Mouse (Mus musculus) MEL (cell line): ENCODE results near the gene Adcy1. TPM values are rescaled to one million over a fixed set of nuclear protein-coding genes. Genes with fewer than 3 reads are reported as not detected.

Experiments used
- DNase-seq: peaks from one replicate; pipeline ENCODE4 v3.0.0; 2011; ENCODE audit warnings: low read depth, low spot score
- H3K27ac ChIP-seq: 2 replicates; pipeline ENCODE4 v1.5.1; 2012; ENCODE audit warnings: low read depth, mild to moderate bottlenecking, control low read depth, low read length, moderate library complexity; ENCODE audit not compliant: control insufficient read depth
- H3K27me3 ChIP-seq, 2 experiments: fragments of 150-350 bp in 1 of 2; sonication (generic) in 1 of 2; 2 replicates each; pipeline ENCODE4 v1.6.1; 2012; ENCODE audit warnings: low read length in 2 of 2, mild to moderate bottlenecking in 2 of 2, improper control_type of control experiment in 1 of 2, moderate library complexity in 1 of 2; ENCODE audit not compliant: insufficient read depth in 2 of 2, control insufficient read depth in 1 of 2
- H3K36me3 ChIP-seq, 2 experiments: 2 replicates each; pipeline ENCODE4 v1.6.1; 2012 to 2014; ENCODE audit warnings: low read length in 2 of 2, improper control_type of control experiment in 1 of 2, inconsistent platforms in 1 of 2, mild to moderate bottlenecking in 1 of 2; ENCODE audit not compliant: insufficient read depth in 2 of 2, control insufficient read depth in 1 of 2
- H3K4me1 ChIP-seq, 2 experiments: fragments of 150-350 bp in 1 of 2; sonication (generic) in 1 of 2; 2 replicates each; pipeline ENCODE4 v1.6.1; 2012; ENCODE audit warnings: low read length in 2 of 2, improper control_type of control experiment in 1 of 2, mild to moderate bottlenecking in 1 of 2; ENCODE audit not compliant: insufficient read depth in 2 of 2, control insufficient read depth in 1 of 2
- H3K4me3 ChIP-seq, 2 experiments: fragments of 150-350 bp in 1 of 2; sonication (generic) in 1 of 2; 2 replicates each; pipeline ENCODE4 v1.5.1; 2012; ENCODE audit warnings: low read depth in 2 of 2, low read length in 2 of 2, mild to moderate bottlenecking in 2 of 2, moderate library complexity in 2 of 2, control low read depth in 1 of 2, improper control_type of control experiment in 1 of 2; ENCODE audit not compliant: control insufficient read depth in 1 of 2, insufficient read depth in 1 of 2
- H3K79me2 ChIP-seq: 2 replicates; pipeline ENCODE4 v1.6.1; 2012; ENCODE audit warnings: mild to moderate bottlenecking, low read length, moderate library complexity; ENCODE audit not compliant: control insufficient read depth, poor library complexity, insufficient read depth
- H3K9ac ChIP-seq: 2 replicates; pipeline ENCODE4 v1.6.1; 2012; ENCODE audit warnings: low read depth, mild to moderate bottlenecking, control low read depth, low read length, moderate library complexity; ENCODE audit not compliant: control insufficient read depth, poor library complexity, severe bottlenecking
- H3K9me3 ChIP-seq: fragments of 150-350 bp; sonication (generic); replicated peaks from 2 replicates; pipeline ENCODE4 v1.6.1; 2012; ENCODE audit warnings: mild to moderate bottlenecking, low read length, improper control_type of control experiment, moderate library complexity; ENCODE audit not compliant: insufficient read depth
- CHD1 ChIP-seq: IDR thresholded peaks from 2 replicates; pipeline ENCODE4 v1.6.1; 2012; ENCODE audit warnings: low read depth, mild to moderate bottlenecking, inconsistent platforms, low read length, improper control_type of control experiment
- CTCF ChIP-seq, 3 experiments: IDR thresholded peaks in 2 of 3; conservative IDR thresholded peaks in 1 of 3; 2 replicates each; pipeline ENCODE4 v1.5.1; 2011 to 2012; ENCODE audit warnings: low read length in 3 of 3, low read depth in 2 of 3, mild to moderate bottlenecking in 2 of 3, improper control_type of control experiment in 1 of 3, inconsistent platforms in 1 of 3, mixed read lengths in 1 of 3, moderate library complexity in 1 of 3; ENCODE audit not compliant: control insufficient read depth in 1 of 3, insufficient read depth in 1 of 3, poor library complexity in 1 of 3, severe bottlenecking in 1 of 3
- GATA1 ChIP-seq: IDR thresholded peaks from 2 replicates; pipeline ENCODE4 v1.6.1; 2011; ENCODE audit warnings: low read depth, low read length, improper control_type of control experiment
- HCFC1 ChIP-seq: IDR thresholded peaks from 2 replicates; pipeline ENCODE4 v1.6.1; 2012; ENCODE audit warnings: low read depth, mild to moderate bottlenecking, inconsistent platforms, low read length, improper control_type of control experiment, moderate library complexity
- MAFK ChIP-seq: IDR thresholded peaks from 2 replicates; pipeline ENCODE4 v1.6.1; 2011; ENCODE audit warnings: low read depth, mild to moderate bottlenecking, low read length, improper control_type of control experiment, borderline replicate concordance
- MAZ ChIP-seq: IDR thresholded peaks from 2 replicates; pipeline ENCODE4 v1.6.1; 2012; ENCODE audit warnings: low read depth, mild to moderate bottlenecking, inconsistent platforms, low read length, improper control_type of control experiment
- MEF2A ChIP-seq: IDR thresholded peaks from 2 replicates; pipeline ENCODE4 v1.6.1; 2014; ENCODE audit warnings: low read depth, mild to moderate bottlenecking, inconsistent platforms, low read length, improper control_type of control experiment; ENCODE audit not compliant: poor library complexity, insufficient replicate concordance, severe bottlenecking; ENCODE audit errors: extremely low read depth
- MYB ChIP-seq: IDR thresholded peaks from 2 replicates; pipeline ENCODE4 v1.6.1; 2011; ENCODE audit warnings: mild to moderate bottlenecking, low read depth, low read length, improper control_type of control experiment
- MYC ChIP-seq: IDR thresholded peaks from 2 replicates; pipeline ENCODE4 v1.6.1; 2011; ENCODE audit warnings: low read depth, mild to moderate bottlenecking, low read length, improper control_type of control experiment, moderate library complexity
- NELFE ChIP-seq: IDR thresholded peaks from 2 replicates; pipeline ENCODE4 v1.6.1; 2011; ENCODE audit warnings: low read depth, low read length, improper control_type of control experiment
- POLR2AphosphoS2 ChIP-seq: IDR thresholded peaks from 2 replicates; pipeline ENCODE4 v1.6.1; 2011; ENCODE audit warnings: low read length, improper control_type of control experiment
- POLR2AphosphoS5 ChIP-seq: IDR thresholded peaks from 2 replicates; pipeline ENCODE4 v1.6.1; 2012; ENCODE audit warnings: low read depth, borderline replicate concordance, mild to moderate bottlenecking, inconsistent platforms, low read length, moderate library complexity, mixed read lengths
- RCOR1 ChIP-seq: IDR thresholded peaks from 2 replicates; pipeline ENCODE4 v1.6.1; 2012; ENCODE audit warnings: low read depth, mild to moderate bottlenecking, inconsistent platforms, low read length, improper control_type of control experiment
- TAL1 ChIP-seq: IDR thresholded peaks from 2 replicates; pipeline ENCODE4 v1.6.1; 2012; ENCODE audit warnings: mild to moderate bottlenecking, inconsistent platforms, low read length, moderate library complexity, mixed read lengths
- TCF12 ChIP-seq: IDR thresholded peaks from 2 replicates; pipeline ENCODE4 v1.6.1; 2014; ENCODE audit warnings: low read depth, mild to moderate bottlenecking, inconsistent platforms, low read length, improper control_type of control experiment, moderate library complexity
- UBTF ChIP-seq: IDR thresholded peaks from 2 replicates; pipeline ENCODE4 v1.6.1; 2012; ENCODE audit warnings: low read depth, mild to moderate bottlenecking, inconsistent platforms, low read length, improper control_type of control experiment, moderate library complexity, borderline replicate concordance; ENCODE audit not compliant: insufficient read depth
- ZKSCAN1 ChIP-seq: IDR thresholded peaks from 2 replicates; pipeline ENCODE4 v1.6.1; 2012; ENCODE audit warnings: low read depth, mild to moderate bottlenecking, inconsistent platforms, low read length, improper control_type of control experiment, moderate library complexity
- polyA plus RNA-seq, 2 experiments: library from polyadenylated mRNA; stranded (reverse) in 1 of 2; unstranded in 1 of 2; fragments of >175 nt in 1 of 2; fragments of >200 nt in 1 of 2; gene quantifications; 2 replicates each; pipeline versions ENCODE4 v1.2.1 to v1.2.4; 2012; ENCODE audit warnings: low replicate concordance in 2 of 2, low read depth in 1 of 2; ENCODE audit not compliant: insufficient read length in 2 of 2, insufficient read depth in 1 of 2, missing spikeins in 1 of 2
- total RNA-seq: library from RNA; depleted of rRNA; stranded (reverse); fragments of 300-350 nt; gene quantifications from 2 replicates; pipeline ENCODE4 v1.2.3, GENCODE M21; 2012

Gene Adcy1
- total and polyA plus RNA-seq, 3 experiments = under 0.01 TPM; not detected in 2

GRCm38 (mm10) chr11:7193134-7193533 lies 129.8 kb downstream of the Adcy1 start:
- H3K27me3 ChIP-seq = no peaks in the 10 kb centered on the region
- DNase-seq = no peak
- no peaks in the 10 kb centered on the region for H3K79me2 ChIP-seq
- H3K9ac ChIP-seq = no peak overlapping the region
- TF ChIP-seq CHD1 (no peak), MAFK (no peak), NELFE (no peak), TAL1 (no peak), TCF12 (no peak), HCFC1 (no peak), MYB (no peak), POLR2AphosphoS2 (no peak), MAZ (no peak), RCOR1 (no peak), POLR2AphosphoS5 (no peak), MYC (no peak)
- no peak overlapping the region for H3K27ac ChIP-seq
- H3K9me3 ChIP-seq = no peaks in the 10 kb centered on the region
- no peaks in the 10 kb centered on the region for H3K4me1 ChIP-seq
- no peaks in the 10 kb centered on the region for H3K36me3 ChIP-seq
- H3K4me3 ChIP-seq = no peak overlapping the region

GRCm38 (mm10) chr11:7194432-7195311 lies 131.4 kb downstream of the Adcy1 start:
- H3K9me3 ChIP-seq = no peaks in the 10 kb centered on the region
- TF ChIP-seq NELFE = no peak
- TF ChIP-seq CTCF (IDR thresholded peaks at IDR 0.05 in 2 of 3, conservative IDR thresholded peaks at IDR 0.05 in 1 of 3; ENCODE audit: control insufficient read depth in 1 of 3, insufficient read depth in 1 of 3, low read depth in 2 of 3, low read length in 3 of 3, poor library complexity in 1 of 3, severe bottlenecking in 1 of 3) = peak; percentile 13 to 33 (median 32); a peak in 4 of 6 replicates
- no peak for TF ChIP-seq TAL1
- H3K36me3 ChIP-seq = no peaks in the 10 kb centered on the region
- H3K27ac ChIP-seq = no peak overlapping the region
- no peak overlapping the region for H3K9ac ChIP-seq
- no peaks in the 10 kb centered on the region for H3K79me2 ChIP-seq
- no peaks in the 10 kb centered on the region for H3K27me3 ChIP-seq
- no peak overlapping the region for H3K4me3 ChIP-seq
- no peaks in the 10 kb centered on the region for H3K4me1 ChIP-seq
- no peak for DNase-seq

GRCm38 (mm10) chr11:7195312-7195685 lies 132.0 kb downstream of the Adcy1 start:
- TF ChIP-seq UBTF (no peak), GATA1 (no peak), MEF2A (no peak), HCFC1 (no peak), ZKSCAN1 (no peak)
- no peak overlapping the region for H3K9ac ChIP-seq
- no peaks in the 10 kb centered on the region for H3K4me1 ChIP-seq
- no peaks in the 10 kb centered on the region for H3K27me3 ChIP-seq
- H3K27ac ChIP-seq = no peak overlapping the region
- no peaks in the 10 kb centered on the region for H3K36me3 ChIP-seq
- no peak for DNase-seq
- no peaks in the 10 kb centered on the region for H3K79me2 ChIP-seq
- no peaks in the 10 kb centered on the region for H3K9me3 ChIP-seq
- H3K4me3 ChIP-seq = no peak overlapping the region
